Mouse (Mus musculus) E14TG2a.4 (cell line): ENCODE measurements around the gene Olfr1360.
A peak's percentile ranks its signal among the peaks of the same experiment; 100 is the strongest.

Experiments
- H3K27me3 ChIP-seq: 2 replicates; pipeline ENCODE4 v1.6.1; 2014; ENCODE audit warnings: low read length, control low read depth; ENCODE audit not compliant: insufficient read depth
- H3K36me3 ChIP-seq: 2 replicates; pipeline ENCODE4 v1.6.1; 2014; ENCODE audit warnings: low read length, control low read depth; ENCODE audit not compliant: insufficient read depth
- H3K4me1 ChIP-seq: replicated peaks from 2 replicates; pipeline ENCODE4 v1.6.1; 2014; ENCODE audit warnings: low read depth, low read length, control low read depth
- H3K4me3 ChIP-seq: replicated peaks from 2 replicates; pipeline ENCODE4 v1.5.1; 2014; ENCODE audit warnings: mild to moderate bottlenecking, low read length
- H3K9me3 ChIP-seq: 2 replicates; pipeline ENCODE4 v1.6.1; 2014; ENCODE audit warnings: low read length, control low read depth
- CTCF ChIP-seq: conservative IDR thresholded peaks from 2 replicates; pipeline ENCODE4 v1.5.1; 2014; ENCODE audit warnings: low read length
- NANOG ChIP-seq: IDR thresholded peaks from 2 replicates; pipeline ENCODE4 v1.6.1; 2014; ENCODE audit warnings: borderline replicate concordance, low read length, mixed read lengths
- POU5F1 ChIP-seq: IDR thresholded peaks from 2 replicates; pipeline ENCODE4 v1.6.1; 2014; ENCODE audit warnings: low read length, borderline replicate concordance

Olfr1360 gene

GRCm38 (mm10) chr13:21715131-21715863 is 38.1 kb upstream of the Olfr1360 start:
- Histone ChIP-seq H3K9me3 (no peaks in the 10 kb centered on the region), H3K4me1 (peaks cover 31% of the 10 kb centered on the region), H3K27me3 (no peaks in the 10 kb centered on the region), H3K36me3 (no peaks in the 10 kb centered on the region), H3K4me3 (peak overlapping the region; percentile 76)
- TF ChIP-seq POU5F1 (no peak), NANOG (no peak), CTCF (no peak)

DNA sequence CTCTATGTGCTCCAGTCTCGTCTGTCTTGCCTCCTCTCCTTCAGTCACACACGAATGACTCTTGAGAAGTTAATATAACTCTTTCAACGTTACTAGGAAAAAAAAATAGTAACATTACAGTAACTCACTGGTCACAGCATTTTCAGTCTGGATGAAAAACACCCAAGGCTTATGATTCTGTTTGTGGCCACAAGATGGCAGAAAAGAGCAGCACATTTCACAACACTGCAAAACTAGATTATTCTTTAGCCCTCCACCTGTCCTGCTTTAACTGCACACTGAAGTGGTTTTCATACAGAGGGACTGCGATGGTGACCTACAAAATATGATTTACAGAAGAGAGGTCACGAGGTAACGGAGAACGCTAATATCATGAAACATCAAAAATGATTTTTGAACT is 37.5 kb upstream of the Olfr1360 start:
- Histone ChIP-seq H3K4me1 (peaks cover 26% of the 10 kb centered on the region), H3K9me3 (no peaks in the 10 kb centered on the region), H3K4me3 (peak overlapping the region; percentile 76), H3K36me3 (no peaks in the 10 kb centered on the region), H3K27me3 (no peaks in the 10 kb centered on the region)
- TF ChIP-seq NANOG (no peak), POU5F1 (no peak), CTCF (peak; percentile 92)

GRCm38 (mm10) chr13:21711698-21712097 is 34.5 kb upstream of the Olfr1360 start:
- H3K4me3 ChIP-seq, result peak overlapping the region; percentile 95
- H3K36me3 ChIP-seq, result no peaks in the 10 kb centered on the region
- no peaks in the 10 kb centered on the region for H3K9me3 ChIP-seq
- TF ChIP-seq NANOG, result no peak
- no peak for TF ChIP-seq POU5F1
- TF ChIP-seq CTCF, result no peak
- no peaks in the 10 kb centered on the region for H3K27me3 ChIP-seq
- peaks cover 20% of the 10 kb centered on the region for H3K4me1 ChIP-seq

DNA sequence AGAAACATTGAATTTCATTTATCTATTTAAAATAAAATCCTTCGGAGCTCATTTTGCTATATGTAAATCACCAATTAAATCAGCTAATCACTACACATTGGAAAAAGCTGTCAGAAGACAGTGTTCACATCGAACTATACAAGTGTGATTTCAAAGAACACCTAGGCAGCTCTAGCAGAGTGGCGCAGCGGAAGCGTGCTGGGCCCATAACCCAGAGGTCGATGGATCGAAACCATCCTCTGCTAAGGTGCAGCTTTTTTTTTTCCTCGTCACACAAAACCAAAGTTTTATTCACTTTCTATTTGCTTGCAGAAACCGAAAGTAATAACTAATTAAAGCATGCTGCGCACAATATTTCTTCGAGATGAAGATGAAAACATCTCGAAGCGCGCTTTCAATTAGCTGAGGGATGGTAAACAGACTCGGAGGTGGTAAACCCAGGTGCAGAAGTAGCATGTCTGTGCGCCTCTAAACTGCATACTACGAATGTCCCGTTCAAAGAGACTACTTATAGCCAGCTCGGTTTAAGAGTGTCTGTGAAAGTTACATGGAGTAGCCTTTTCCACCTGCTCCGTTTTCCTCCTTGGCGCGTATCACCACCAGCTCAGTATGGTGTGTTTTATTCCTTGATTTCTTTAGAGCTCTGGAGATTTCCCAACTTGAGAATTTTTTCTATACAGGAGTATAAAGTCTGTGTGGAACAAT is 33.8 kb upstream of the Olfr1360 start:
- Histone ChIP-seq H3K9me3 (no peaks in the 10 kb centered on the region), H3K4me1 (peaks cover 20% of the 10 kb centered on the region), H3K27me3 (no peaks in the 10 kb centered on the region), H3K4me3 (peak overlapping the region; percentile 95), H3K36me3 (no peaks in the 10 kb centered on the region)
- TF ChIP-seq POU5F1 (no peak), CTCF (no peak), NANOG (no peak)

DNA sequence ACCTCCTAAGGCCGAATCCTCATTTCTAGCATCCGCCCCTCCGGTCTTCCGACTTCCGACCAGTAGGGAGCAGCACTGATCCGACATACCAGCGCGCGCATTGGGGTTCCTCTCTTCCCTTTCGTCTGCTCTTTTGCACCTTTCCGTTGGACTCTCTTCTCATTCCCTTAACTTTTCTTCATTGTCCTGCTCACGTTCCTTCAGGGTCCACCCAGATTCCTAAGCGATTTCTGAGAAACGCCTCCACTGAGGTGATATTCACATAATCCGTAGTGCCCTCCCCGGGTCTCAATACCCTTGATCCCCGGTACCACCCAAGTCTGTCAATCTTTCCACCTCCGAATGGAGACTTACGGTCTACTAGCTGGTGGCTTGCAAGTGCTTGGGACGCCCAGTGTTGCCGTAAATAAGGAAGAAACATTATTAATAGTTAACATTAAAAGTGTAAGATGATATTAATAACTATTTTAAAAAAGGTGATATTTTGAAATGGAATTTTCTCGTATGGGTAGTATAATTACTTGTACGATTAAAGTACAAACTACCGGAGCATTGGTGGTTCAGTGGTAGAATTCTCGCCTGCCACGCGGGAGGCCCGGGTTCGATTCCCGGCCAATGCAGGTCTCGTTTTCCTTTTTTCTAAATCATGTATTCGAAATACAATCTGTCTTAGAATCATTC is 33.0 kb upstream of the Olfr1360 start:
- H3K4me3 ChIP-seq, result peak overlapping the region; percentile 95
- no peaks in the 10 kb centered on the region for H3K36me3 ChIP-seq
- TF ChIP-seq NANOG, result no peak
- peak; percentile 59 for TF ChIP-seq CTCF
- peaks cover 16% of the 10 kb centered on the region for H3K4me1 ChIP-seq
- no peaks in the 10 kb centered on the region for H3K9me3 ChIP-seq
- no peaks in the 10 kb centered on the region for H3K27me3 ChIP-seq

GRCm38 (mm10) chr13:21706669-21707068 is 29.5 kb upstream of the Olfr1360 start:
- no peak overlapping the region for H3K4me3 ChIP-seq
- no peak for TF ChIP-seq POU5F1
- no peak for TF ChIP-seq CTCF
- TF ChIP-seq NANOG, result no peak
- no peaks in the 10 kb centered on the region for H3K9me3 ChIP-seq
- no peaks in the 10 kb centered on the region for H3K36me3 ChIP-seq
- 0 out of 2 replicates have a peak, but pooled peaks cover 3% of the 10 kb centered on the region for H3K27me3 ChIP-seq
- H3K4me1 ChIP-seq, result peaks cover 13% of the 10 kb centered on the region

GRCm38 (mm10) chr13:21697811-21698210 is 20.6 kb upstream of the Olfr1360 start, which contains the start of gene Olfr1359:
Olfr1359 (plus strand) TSS chr13:21698111.
- H3K36me3 ChIP-seq, result no peaks in the 10 kb centered on the region
- no peak within 1 kb of the TSS for H3K4me3 ChIP-seq
- no peak for TF ChIP-seq CTCF
- TF ChIP-seq NANOG, result no peak
- no peak for TF ChIP-seq POU5F1
- 0 out of 2 replicates have a peak, but pooled peaks cover 3% of the 10 kb centered on the region for H3K27me3 ChIP-seq
- 0 out of 2 replicates have a peak, but pooled peaks cover 2% of the 10 kb centered on the region for H3K4me1 ChIP-seq
- H3K9me3 ChIP-seq, result no peaks in the 10 kb centered on the region

DNA sequence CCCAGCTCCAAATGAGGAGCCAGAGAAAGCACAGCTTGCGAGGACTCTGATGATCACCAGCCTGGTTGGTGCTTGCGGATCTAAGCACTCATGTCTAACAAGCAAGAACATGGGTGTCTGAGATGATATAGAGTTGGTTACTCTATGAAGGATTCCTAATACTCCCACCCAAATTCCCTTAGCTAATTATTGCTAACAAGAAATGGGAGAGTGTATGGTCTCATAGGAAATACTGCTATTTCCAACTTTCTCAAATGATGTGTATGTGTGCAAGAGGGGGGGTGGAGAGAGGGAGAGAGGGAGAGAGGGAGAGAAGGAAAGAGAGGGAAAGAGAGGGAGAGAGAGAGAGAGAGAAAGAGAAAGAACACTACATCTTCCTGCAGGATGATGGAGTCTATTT is 13.9 kb downstream of the Olfr1360 start, which contains the start of gene Olfr1361:
Olfr1361 (minus strand) TSS at position 101 of the 400 bp plus-strand sequence.
- 0 out of 2 replicates have a peak, but pooled peaks cover 4% of the 10 kb centered on the region for H3K27me3 ChIP-seq
- TF ChIP-seq NANOG, result no peak
- no peak for TF ChIP-seq POU5F1
- TF ChIP-seq CTCF, result no peak
- H3K4me1 ChIP-seq, result no peaks in the 10 kb centered on the region
- no peaks in the 10 kb centered on the region for H3K9me3 ChIP-seq
- H3K4me3 ChIP-seq, result no peak within 1 kb of the TSS
- H3K36me3 ChIP-seq, result no peaks in the 10 kb centered on the region

DNA sequence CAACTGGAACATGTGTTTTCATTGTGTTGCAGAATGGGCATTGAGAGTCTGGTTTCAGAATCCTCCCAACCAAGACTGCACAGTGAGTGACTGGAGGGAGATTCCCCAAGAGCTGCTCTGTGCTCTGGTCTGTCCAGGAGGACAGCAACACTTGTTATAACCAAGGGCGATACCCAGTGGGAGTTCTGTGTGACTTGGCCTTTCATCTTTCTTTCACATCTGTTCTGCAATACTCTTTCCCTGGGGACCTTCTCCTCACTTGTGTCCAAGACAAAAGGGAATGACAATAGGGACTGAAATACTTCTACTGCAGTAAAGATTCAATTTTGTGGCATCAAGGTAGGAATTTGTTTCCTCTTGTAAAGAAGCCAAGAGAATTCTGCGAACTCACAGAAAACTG is 34.8 kb downstream of the Olfr1360 start, which contains the start of gene Olfr11:
Olfr11 (minus strand) TSS at position 101 of the 400 bp plus-strand sequence.
- Histone ChIP-seq H3K4me1 (no peaks in the 10 kb centered on the region), H3K4me3 (no peak within 1 kb of the TSS), H3K36me3 (no peaks in the 10 kb centered on the region), H3K27me3 (no peaks in the 10 kb centered on the region), H3K9me3 (no peaks in the 10 kb centered on the region)
- TF ChIP-seq POU5F1 (no peak), CTCF (no peak), NANOG (no peak)
